ENCODE assay signal across 16 mouse cellular contexts in genomic region chr8:70279266-70279665, GRCm38 (mm10). TPM values are rescaled to one million over a fixed set of nuclear protein-coding genes. Genes with fewer than 3 reads are reported as not detected.
DNase-seq lines count a peak whose midpoint lies in the region; ATAC-seq and TF ChIP-seq lines count a peak whose summit lies in the region.
"Had no signal": no experiment of that assay in that cellular context is flagged by ENCODE, and none has a peak within 500 bp of the region (broad histone marks: within the 10 kb centered on the region; RNA-seq: fewer than 3 reads in every experiment).

No protein-coding gene starts in this region.

- peaks cover 14% of the 10 kb centered on the region for H3K4me1 ChIP-seq in heart, adult 2 months (ENCODE audit: control insufficient read depth, insufficient read depth, low read length)
- H3K4me1 ChIP-seq in ES-Bruce4 (ENCODE audit: control insufficient read depth, insufficient read depth, low read length) = peaks cover 6% of the 10 kb centered on the region
- peaks cover 8% of the 10 kb centered on the region for H3K4me1 ChIP-seq in embryonic facial prominence, embryonic 12.5 days

- no peak for TF ChIP-seq POLR2A in heart, adult 2 months (IDR thresholded peaks at IDR 0.05; ENCODE audit: insufficient read depth, low read depth, low read length)
- no peak for TF ChIP-seq POLR2A in ES-Bruce4 (IDR thresholded peaks at IDR 0.05; ENCODE audit: insufficient read depth, low read length)

- no peak for TF ChIP-seq CTCF in heart, adult 2 months (IDR thresholded peaks at IDR 0.05)
- no peak for TF ChIP-seq CTCF in layer of hippocampus, adult 2 months (conservative IDR thresholded peaks at IDR 0.05)
- TF ChIP-seq CTCF in ES-Bruce4 (IDR thresholded peaks at IDR 0.05; ENCODE audit: low read depth, low read length) = no peak

- H3K27ac ChIP-seq in heart, adult 2 months = peak overlapping the region; percentile 65
- peak overlapping the region; percentile 90 for H3K27ac ChIP-seq in layer of hippocampus, adult 2 months
- no peak overlapping the region for H3K27ac ChIP-seq in ES-Bruce4 (ENCODE audit: insufficient read depth, low read length)
- peak overlapping the region; percentile 26; the same call in 1 of the 2 replicates for H3K27ac ChIP-seq in embryonic facial prominence, embryonic 12.5 days
- H3K27ac ChIP-seq: forebrain, embryonic 12.5 days; left cerebral cortex, adult 2 months had no signal

- H3K9ac ChIP-seq in heart, adult 2 months (ENCODE audit: low read depth, low read length) = no peak overlapping the region
- peak overlapping the region; percentile 86 for H3K9ac ChIP-seq in ES-Bruce4 (ENCODE audit: low read depth, poor library complexity, severe bottlenecking)
- no peak overlapping the region for H3K9ac ChIP-seq in embryonic facial prominence, embryonic 12.5 days
- H3K9ac ChIP-seq: forebrain, embryonic 12.5 days had no signal

- no peak for TF ChIP-seq EP300 in heart, adult 2 months (IDR thresholded peaks at IDR 0.05; ENCODE audit: insufficient read depth, low read depth, low read length)
- TF ChIP-seq EP300 in ES-Bruce4 (IDR thresholded peaks at IDR 0.05; ENCODE audit: insufficient read depth, low read depth, low read length) = no peak

- H3K27me3 ChIP-seq in heart, adult 2 months (ENCODE audit: control insufficient read depth, insufficient read depth, low read length) = no peaks in the 10 kb centered on the region
- H3K27me3 ChIP-seq in ES-Bruce4 (ENCODE audit: control insufficient read depth, insufficient read depth, low read length, poor library complexity, severe bottlenecking) = no peaks in the 10 kb centered on the region
- H3K27me3 ChIP-seq in embryonic facial prominence, embryonic 12.5 days = no peaks in the 10 kb centered on the region
- H3K27me3 ChIP-seq: forebrain, embryonic 12.5 days; Patski had no signal

- no peaks in the 10 kb centered on the region for H3K36me3 ChIP-seq in heart, adult 2 months (ENCODE audit: control insufficient read depth, insufficient read depth, low read length)
- H3K36me3 ChIP-seq in ES-Bruce4 (ENCODE audit: control insufficient read depth, insufficient read depth, low read length, poor library complexity, severe bottlenecking) = no peaks in the 10 kb centered on the region
- H3K36me3 ChIP-seq in embryonic facial prominence, embryonic 12.5 days = no peaks in the 10 kb centered on the region
- H3K36me3 ChIP-seq: forebrain, embryonic 12.5 days had no signal

- intact Hi-C loops in heart, adult 2 months (cut with DNase I) = no loop called here
- intact Hi-C loops in heart, postnatal 10 days (cut with DNase I) = no loop called here

- 20% methylated on average over 8 of the region's 8 CpGs for WGBS in heart, adult 2 months
- WGBS in embryonic facial prominence, embryonic 12.5 days = 45% methylated on average over 8 of the region's 8 CpGs

- no peak for ATAC-seq in embryonic facial prominence, embryonic 12.5 days (ENCODE audit: insufficient number of reproducible peaks, insufficient read depth, low FRiP score, low TSS enrichment)
- ATAC-seq: inflammation-experienced regulatory T-cells, adult 6 months; Patski had no signal

- no peaks in the 10 kb centered on the region for H3K9me3 ChIP-seq in ES-Bruce4 (replicated peaks; ENCODE audit: control insufficient read depth, insufficient read depth, low read length, poor library complexity, severe bottlenecking)
- H3K9me3 ChIP-seq in embryonic facial prominence, embryonic 12.5 days = no peaks in the 10 kb centered on the region
- H3K9me3 ChIP-seq: forebrain, embryonic 12.5 days had no signal

- no peak for DNase-seq in heart, adult 2 months
- DNase-seq in heart, postnatal 10 days = no peak
- no peak for DNase-seq in layer of hippocampus, adult 2 months (ENCODE audit: low spot score in 2 of 2)
- DNase-seq in layer of hippocampus, adult 8-10 months (ENCODE audit: low spot score in 2 of 2) = no peak
- no peak for DNase-seq in adipocyte (ENCODE audit: low spot score)
- DNase-seq in urinary bladder, postnatal 10 days (ENCODE audit: low spot score) = no peak
- DNase-seq: adrenal gland, adult 2 months; gastrocnemius, postnatal 10 days; kidney, postnatal 4 days; lung, postnatal 4 days had no signal

- H3K4me3 ChIP-seq in heart, adult 2 months = no peak overlapping the region
- H3K4me3 ChIP-seq in layer of hippocampus, adult 2 months = no peak overlapping the region
- H3K4me3 ChIP-seq in ES-Bruce4 (ENCODE audit: low read depth, low read length) = peak overlapping the region; percentile 8; the same call in 1 of the 2 replicates
- H3K4me3 ChIP-seq in embryonic facial prominence, embryonic 12.5 days = no peak overlapping the region
- H3K4me3 ChIP-seq: forebrain, embryonic 12.5 days; left cerebral cortex, adult 2 months had no signal

- H3K79me2 ChIP-seq in heart, adult 2 months (replicated peaks; ENCODE audit: control insufficient read depth, insufficient read depth, low read length) = no peaks in the 10 kb centered on the region

- no peak overlapping the region for H3K4me2 ChIP-seq in embryonic facial prominence, embryonic 12.5 days (replicated peaks)
- H3K4me2 ChIP-seq: forebrain, embryonic 12.5 days had no signal

RNA-seq across cellular contexts. Expression of gene Homer3, which starts 3.4 kb away (rescaled TPM):
- total RNA-seq in heart, adult 2 months (2021) = 1 to 10 TPM; 7.2 to 8.3 TPM
- 13.6 and 14.9 TPM in 2 replicates for polyA plus RNA-seq in heart, adult 2 months (2012; rRNA removed)
- total RNA-seq in heart, postnatal 10 days (2021) = 10 to 100 TPM; 25.6 to 28.2 TPM
- total RNA-seq in layer of hippocampus, adult 2 months (2021) = 10 to 100 TPM; 87.7 to 90.5 TPM
- 10 to 100 TPM; 74.1 to 89.8 (median 80.1) TPM for total RNA-seq in layer of hippocampus, adult 8-10 months (2022)
- 37.9 and 40.0 TPM in 2 replicates for polyA plus RNA-seq in ES-Bruce4 (2011; ENCODE audit: insufficient read depth, insufficient read length, low read depth, missing spikeins)
- 89.4 and 89.6 TPM in 2 replicates for polyA plus RNA-seq in embryonic facial prominence, embryonic 12.5 days (2016; fragmentation: Nextera tagmentation; extraction: Ambion mirVana)

RNA-seq across cellular contexts. Expression of gene Ddx49, which starts 23.0 kb away (rescaled TPM):
- total RNA-seq in heart, adult 2 months (2021) = 10 to 100 TPM; 21.6 to 26.4 TPM
- 24.3 and 27.1 TPM in 2 replicates for polyA plus RNA-seq in heart, adult 2 months (2012; rRNA removed)
- 10 to 100 TPM; 33.1 to 33.5 TPM for total RNA-seq in heart, postnatal 10 days (2021)
- 10 to 100 TPM; 45.5 to 52.1 TPM for total RNA-seq in layer of hippocampus, adult 2 months (2021)
- 10 to 100 TPM; 49.2 to 55.5 (median 54.6) TPM for total RNA-seq in layer of hippocampus, adult 8-10 months (2022)
- 45.3 and 50.5 TPM in 2 replicates for polyA plus RNA-seq in ES-Bruce4 (2011; ENCODE audit: insufficient read depth, insufficient read length, low read depth, missing spikeins)
- 54.8 and 58.9 TPM in 2 replicates for polyA plus RNA-seq in embryonic facial prominence, embryonic 12.5 days (2016; fragmentation: Nextera tagmentation; extraction: Ambion mirVana)

RNA-seq across cellular contexts. Expression of gene Cope, which starts 23.1 kb away (rescaled TPM):
- 100 to 1,000 TPM; 147 to 155 TPM for total RNA-seq in heart, adult 2 months (2021)
- polyA plus RNA-seq in heart, adult 2 months (2012; rRNA removed) = 193 and 209 TPM in 2 replicates
- total RNA-seq in heart, postnatal 10 days (2021) = 100 to 1,000 TPM; 160 to 173 TPM
- total RNA-seq in layer of hippocampus, adult 2 months (2021) = 100 to 1,000 TPM; 139 to 157 TPM
- 100 to 1,000 TPM; 127 to 152 (median 135) TPM for total RNA-seq in layer of hippocampus, adult 8-10 months (2022)
- polyA plus RNA-seq in ES-Bruce4 (2011; ENCODE audit: insufficient read depth, insufficient read length, low read depth, missing spikeins) = 115 and 117 TPM in 2 replicates
- 267 and 295 TPM in 2 replicates for polyA plus RNA-seq in embryonic facial prominence, embryonic 12.5 days (2016; fragmentation: Nextera tagmentation; extraction: Ambion mirVana)

RNA-seq across cellular contexts. Expression of gene Cers1, which starts 36.3 kb away (rescaled TPM):
- under 1 TPM; 0.34 to 0.64 TPM for total RNA-seq in heart, adult 2 months (2021)
- polyA plus RNA-seq in heart, adult 2 months (2012; rRNA removed) = 0.97 and 1.2 TPM in 2 replicates
- under 1 TPM; 0.57 to 0.67 TPM for total RNA-seq in heart, postnatal 10 days (2021)
- total RNA-seq in layer of hippocampus, adult 2 months (2021) = 100 to 1,000 TPM; 110 to 113 TPM
- total RNA-seq in layer of hippocampus, adult 8-10 months (2022) = 100 to 1,000 TPM in 3 of 4 experiments, 10 to 100 TPM in 1; 99.3 to 118 (median 106) TPM
- polyA plus RNA-seq in ES-Bruce4 (2011; ENCODE audit: insufficient read depth, insufficient read length, low read depth, missing spikeins) = 3.4 and 3.8 TPM in 2 replicates
- 10.0 and 11.1 TPM in 2 replicates for polyA plus RNA-seq in embryonic facial prominence, embryonic 12.5 days (2016; fragmentation: Nextera tagmentation; extraction: Ambion mirVana)
- polyA plus RNA-seq: inflammation-experienced regulatory T-cells, adult 6 months had no signal

RNA-seq across cellular contexts. Expression of gene Armc6, which starts 45.0 kb away (rescaled TPM):
- total RNA-seq in heart, adult 2 months (2021) = 1 to 10 TPM; 7.0 to 8.4 TPM
- polyA plus RNA-seq in heart, adult 2 months (2012; rRNA removed) = 9.4 and 16.0 TPM in 2 replicates
- total RNA-seq in heart, postnatal 10 days (2021) = 1 to 10 TPM; 8.9 to 9.2 TPM
- total RNA-seq in layer of hippocampus, adult 2 months (2021) = 10 to 100 TPM; 45.6 to 47.1 TPM
- 10 to 100 TPM; 38.0 to 49.2 (median 40.1) TPM for total RNA-seq in layer of hippocampus, adult 8-10 months (2022)
- polyA plus RNA-seq in ES-Bruce4 (2011; ENCODE audit: insufficient read depth, insufficient read length, low read depth, missing spikeins) = 5.7 and 11.8 TPM in 2 replicates
- polyA plus RNA-seq in embryonic facial prominence, embryonic 12.5 days (2016; fragmentation: Nextera tagmentation; extraction: Ambion mirVana) = 28.7 and 33.3 TPM in 2 replicates
